Mouse (Mus musculus) liver, embryonic 14.5 days (tissue): Measurements from ENCODE around the gene Alyref.

Experiments used
- CTCF ChIP-seq: IDR thresholded peaks from 2 replicates; pipeline ENCODE4 v1.5.1; 2016; ENCODE audit warnings: antibody characterized with exemption, low read depth, control low read depth
- EP300 ChIP-seq: IDR thresholded peaks from 2 replicates; pipeline ENCODE4 v1.6.1; 2016; ENCODE audit warnings: antibody characterized with exemption, low read depth

DNA sequence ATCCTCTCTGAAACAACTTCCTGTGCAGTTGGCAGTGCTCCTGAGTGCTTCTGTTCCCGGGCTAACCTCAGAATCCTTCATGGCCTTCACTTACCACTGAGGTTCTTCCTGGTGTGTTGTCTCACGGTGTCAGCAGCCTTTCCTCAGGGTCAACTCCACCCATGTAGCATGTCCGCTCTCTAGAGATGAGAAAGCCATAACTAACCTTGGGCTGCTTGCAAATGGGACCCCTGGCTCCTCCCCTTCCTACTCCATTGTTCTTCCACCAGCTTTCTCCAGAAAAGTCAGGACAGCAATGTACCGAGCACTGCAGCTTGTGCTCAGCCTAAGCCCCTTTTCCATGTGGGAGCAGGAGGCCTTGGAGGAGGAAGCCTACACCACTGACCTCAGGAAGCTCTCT is 8.6 kb upstream of the Alyref start:
- TF ChIP-seq CTCF (no peak), EP300 (no peak)
